Comparison of ENCODE assay signal across 20 mouse cellular contexts in genomic region chr2:6585069-6585754, GRCm38 (mm10).
"Had no signal": no experiment of that assay in that cellular context is flagged by ENCODE, and none has a peak within 500 bp of the region (broad histone marks: within the 10 kb centered on the region; RNA-seq: fewer than 3 reads in every experiment).

No protein-coding gene starts in this region.

- H3K4me1 ChIP-seq: liver, embryonic 15.5 days; lung, embryonic 15.5 days; neural tube, embryonic 12.5 days had no signal

- H3K27me3 ChIP-seq: liver, embryonic 15.5 days; lung, embryonic 15.5 days; megakaryocyte, embryonic 14.5 days; midbrain, embryonic 12.5 days; midbrain, embryonic 15.5 days; neural tube, embryonic 12.5 days had no signal

- ATAC-seq: liver, postnatal 0 days; lung, postnatal 0 days; midbrain, embryonic 15.5 days had no signal

- DNase-seq: liver, postnatal 0 days; lung, adult 2 months; lung, postnatal 14 days; lung, postnatal 36 days; retina, postnatal 1 day; right cerebral cortex, adult 18-20 months; right cerebral cortex, postnatal 25 days; right cerebral cortex, postnatal 4 days; spleen, adult 18-20 months; thymus, adult 18-20 months; thymus, postnatal 14 days; thymus, postnatal 36 days had no signal

- H3K4me3 ChIP-seq: liver, embryonic 15.5 days; lung, embryonic 15.5 days; megakaryocyte, embryonic 14.5 days; midbrain, embryonic 12.5 days; midbrain, embryonic 15.5 days; neural tube, embryonic 12.5 days had no signal

- H3K9ac ChIP-seq: liver, embryonic 15.5 days; liver, postnatal 0 days; lung, embryonic 15.5 days; midbrain, embryonic 12.5 days; midbrain, embryonic 15.5 days; neural tube, embryonic 12.5 days had no signal

- H3K9me3 ChIP-seq: liver, embryonic 15.5 days; lung, embryonic 15.5 days; megakaryocyte, embryonic 14.5 days; midbrain, embryonic 12.5 days; midbrain, embryonic 15.5 days; neural tube, embryonic 12.5 days had no signal

- H3K27ac ChIP-seq: liver, embryonic 15.5 days; lung, embryonic 15.5 days; macrophage; midbrain, embryonic 12.5 days; midbrain, embryonic 15.5 days; neural tube, embryonic 12.5 days had no signal

- H3K4me2 ChIP-seq: liver, embryonic 15.5 days; lung, embryonic 15.5 days; midbrain, embryonic 12.5 days; midbrain, embryonic 15.5 days; neural tube, embryonic 12.5 days had no signal

- H3K36me3 ChIP-seq: liver, embryonic 15.5 days; lung, embryonic 15.5 days had no signal
